Mouse (Mus musculus) kidney, embryonic 15.5 days (tissue): Measurements from ENCODE around the gene Ophn1. TPM values are rescaled to one million over a fixed set of nuclear protein-coding genes. Genes with fewer than 3 reads are reported as not detected.

Source experiments
- ATAC-seq: fragments of 200-750 bp; cut with Nextera tagmentation; replicated peaks from 2 replicates; pipeline ENCODE4 v1.8.0; 2017; ENCODE audit warnings: moderate TSS enrichment; ENCODE audit not compliant: low FRiP score
- H3K27ac ChIP-seq: fragments of 300-500 bp; sonication (generic); 2 replicates; pipeline ENCODE4 v1.5.1; 2015; ENCODE audit warnings: mild to moderate bottlenecking, inconsistent platforms
- H3K27me3 ChIP-seq: fragments of 300-500 bp; sonication (generic); 2 replicates; pipeline ENCODE4 v1.6.1; 2015; ENCODE audit warnings: inconsistent platforms
- H3K36me3 ChIP-seq: fragments of 300-500 bp; sonication (generic); 2 replicates; pipeline ENCODE4 v1.6.1; 2015; ENCODE audit warnings: inconsistent platforms
- H3K4me1 ChIP-seq: fragments of 300-500 bp; sonication (generic); 2 replicates; pipeline ENCODE4 v1.6.1; 2015; ENCODE audit warnings: inconsistent platforms
- H3K4me2 ChIP-seq: fragments of 300-500 bp; sonication (generic); 2 replicates; pipeline ENCODE4 v1.6.1; 2015; ENCODE audit warnings: moderate library complexity, mild to moderate bottlenecking, inconsistent platforms
- H3K4me3 ChIP-seq: fragments of 300-500 bp; sonication (generic); replicated peaks from 2 replicates; pipeline ENCODE4 v1.5.1; 2015; ENCODE audit warnings: mild to moderate bottlenecking, inconsistent platforms
- H3K9ac ChIP-seq: fragments of 300-500 bp; sonication (generic); 2 replicates; pipeline ENCODE4 v1.6.1; 2015; ENCODE audit warnings: mild to moderate bottlenecking, inconsistent platforms
- H3K9me3 ChIP-seq: fragments of 300-500 bp; sonication (generic); replicated peaks from 2 replicates; pipeline ENCODE4 v1.6.1; 2016; ENCODE audit warnings: inconsistent platforms
- WGBS: fragments of 180-500 bp; shearing (Covaris S2); methylation state at CpG from one replicate; pipeline ENCODE4 v1.1.7; 2015; ENCODE audit warnings: mixed read lengths; 5-methylcytosine and 5-hydroxymethylcytosine counted together
- polyA plus RNA-seq: library from polyadenylated mRNA; unstranded; fragments of >200 nt; fragmentation: Nextera tagmentation; extraction: Ambion mirVana; gene quantifications from 2 replicates; pipeline ENCODE4 v1.2.1, GENCODE M21; 2015

Gene Ophn1
- polyA plus RNA-seq, 1 experiment from 2014 or later: 17.6 TPM

- ATAC-seq: no peak
These were observed 10.5 kb downstream of the Ophn1 start for GRCm38 (mm10) chrX:98880314-98880713.

GRCm38 (mm10) chrX:98875144-98875543 is 15.7 kb downstream of the Ophn1 start:
- Histone ChIP-seq H3K27ac (no peak overlapping the region), H3K9me3 (no peaks in the 10 kb centered on the region), H3K4me2 (no peak overlapping the region), H3K27me3 (peaks cover 31% of the 10 kb centered on the region), H3K4me3 (no peak overlapping the region), H3K4me1 (no peaks in the 10 kb centered on the region), H3K36me3 (no peaks in the 10 kb centered on the region), H3K9ac (no peak overlapping the region)
- 78% methylated on average over 6 of the region's 6 CpGs for WGBS
- ATAC-seq: no peak

More at GRCm38 (mm10) chrX:98880314-98880713, 10.5 kb downstream of the Ophn1 start:
- Histone ChIP-seq H3K9ac (no peak overlapping the region), H3K27ac (no peak overlapping the region), H3K27me3 (peaks cover 29% of the 10 kb centered on the region), H3K9me3 (no peaks in the 10 kb centered on the region), H3K4me1 (no peaks in the 10 kb centered on the region), H3K36me3 (no peaks in the 10 kb centered on the region), H3K4me3 (no peak overlapping the region), H3K4me2 (no peak overlapping the region)
- 91% methylated on average over 6 of the region's 6 CpGs for WGBS

GRCm38 (mm10) chrX:98874086-98874485 is 16.7 kb downstream of the Ophn1 start:
- ATAC-seq: no peak
- 86% methylated on average over 5 of the region's 5 CpGs for WGBS
- Histone ChIP-seq H3K27ac (no peak overlapping the region), H3K4me1 (no peaks in the 10 kb centered on the region), H3K4me3 (no peak overlapping the region), H3K9me3 (no peaks in the 10 kb centered on the region), H3K36me3 (no peaks in the 10 kb centered on the region), H3K4me2 (no peak overlapping the region), H3K9ac (no peak overlapping the region), H3K27me3 (peaks cover 39% of the 10 kb centered on the region)

GRCm38 (mm10) chrX:98872064-98872463 is 18.8 kb downstream of the Ophn1 start:
- Histone ChIP-seq H3K4me1 (no peaks in the 10 kb centered on the region), H3K9me3 (no peaks in the 10 kb centered on the region), H3K4me2 (no peak overlapping the region), H3K27me3 (peaks cover 51% of the 10 kb centered on the region), H3K4me3 (no peak overlapping the region), H3K9ac (no peak overlapping the region), H3K27ac (no peak overlapping the region), H3K36me3 (no peaks in the 10 kb centered on the region)
- no peak for ATAC-seq
- WGBS: 84% methylated on average over 1 of the region's 1 CpGs

- no peaks in the 10 kb centered on the region for H3K4me1 ChIP-seq
- peaks cover 56% of the 10 kb centered on the region for H3K27me3 ChIP-seq
- no peaks in the 10 kb centered on the region for H3K36me3 ChIP-seq
- H3K27ac ChIP-seq: no peak overlapping the region
- H3K9ac ChIP-seq: no peak overlapping the region
- no peak for ATAC-seq
- WGBS: 93% methylated on average over 1 of the region's 1 CpGs
- H3K4me3 ChIP-seq: no peak overlapping the region
- H3K4me2 ChIP-seq: no peak overlapping the region
- H3K9me3 ChIP-seq: no peaks in the 10 kb centered on the region
These were observed 20.3 kb downstream of the Ophn1 start for GRCm38 (mm10) chrX:98870541-98870940.

- H3K4me3 ChIP-seq: no peak overlapping the region
- H3K9ac ChIP-seq: no peak overlapping the region
- no peaks in the 10 kb centered on the region for H3K9me3 ChIP-seq
- no peak overlapping the region for H3K4me2 ChIP-seq
- ATAC-seq: no peak
- peaks cover 48% of the 10 kb centered on the region; the same call in 1 of the 2 replicates for H3K27me3 ChIP-seq
- H3K4me1 ChIP-seq: no peaks in the 10 kb centered on the region
- 74% methylated on average over 2 of the region's 2 CpGs for WGBS
- no peaks in the 10 kb centered on the region for H3K36me3 ChIP-seq
- no peak overlapping the region for H3K27ac ChIP-seq
These were observed 21.1 kb downstream of the Ophn1 start for GRCm38 (mm10) chrX:98869735-98870134.

- Histone ChIP-seq H3K4me2 (no peak overlapping the region), H3K4me3 (no peak overlapping the region), H3K9me3 (no peaks in the 10 kb centered on the region), H3K9ac (no peak overlapping the region), H3K4me1 (no peaks in the 10 kb centered on the region), H3K27ac (no peak overlapping the region), H3K27me3 (peaks cover 43% of the 10 kb centered on the region; the same call in 1 of the 2 replicates), H3K36me3 (no peaks in the 10 kb centered on the region)
- no peak for ATAC-seq
- WGBS: 76% methylated on average over 5 of the region's 5 CpGs
These were observed 21.7 kb downstream of the Ophn1 start for GRCm38 (mm10) chrX:98869165-98869564.

- 36% methylated on average over 5 of the region's 5 CpGs for WGBS
- no peak for ATAC-seq
These were observed 30.7 kb downstream of the Ophn1 start for GRCm38 (mm10) chrX:98860167-98860566.

GRCm38 (mm10) chrX:98856046-98856445 is 34.8 kb downstream of the Ophn1 start:
- WGBS: 81% methylated on average over 2 of the region's 2 CpGs
- no peak overlapping the region for H3K27ac ChIP-seq
- peaks cover 35% of the 10 kb centered on the region for H3K27me3 ChIP-seq
- H3K36me3 ChIP-seq: no peaks in the 10 kb centered on the region
- H3K4me2 ChIP-seq: no peak overlapping the region
- no peaks in the 10 kb centered on the region for H3K9me3 ChIP-seq
- no peak overlapping the region for H3K4me3 ChIP-seq
- ATAC-seq: no peak
- H3K4me1 ChIP-seq: no peaks in the 10 kb centered on the region
- no peak overlapping the region for H3K9ac ChIP-seq

More at GRCm38 (mm10) chrX:98860167-98860566, 30.7 kb downstream of the Ophn1 start:
- no peak overlapping the region for H3K4me3 ChIP-seq
- no peaks in the 10 kb centered on the region for H3K4me1 ChIP-seq
- no peaks in the 10 kb centered on the region for H3K9me3 ChIP-seq
- H3K27me3 ChIP-seq: peaks cover 39% of the 10 kb centered on the region
- no peak overlapping the region for H3K4me2 ChIP-seq
- H3K27ac ChIP-seq: no peak overlapping the region
- H3K36me3 ChIP-seq: no peaks in the 10 kb centered on the region
- H3K9ac ChIP-seq: no peak overlapping the region

- Histone ChIP-seq H3K27ac (no peak overlapping the region), H3K4me2 (no peak overlapping the region), H3K9me3 (no peaks in the 10 kb centered on the region), H3K27me3 (peaks cover 24% of the 10 kb centered on the region; the same call in 1 of the 2 replicates), H3K4me1 (no peaks in the 10 kb centered on the region), H3K36me3 (no peaks in the 10 kb centered on the region), H3K9ac (no peak overlapping the region), H3K4me3 (no peak overlapping the region)
- 85% methylated on average over 6 of the region's 6 CpGs for WGBS
- ATAC-seq: no peak
These were observed 40.0 kb downstream of the Ophn1 start for GRCm38 (mm10) chrX:98850869-98851268.

GRCm38 (mm10) chrX:98841606-98842005 is 49.2 kb downstream of the Ophn1 start:
- 55% methylated on average over 2 of the region's 2 CpGs for WGBS
- Histone ChIP-seq H3K4me3 (no peak overlapping the region), H3K4me1 (no peaks in the 10 kb centered on the region), H3K9me3 (no peaks in the 10 kb centered on the region), H3K4me2 (no peak overlapping the region), H3K27me3 (peaks cover 11% of the 10 kb centered on the region; the same call in 1 of the 2 replicates), H3K36me3 (no peaks in the 10 kb centered on the region), H3K27ac (no peak overlapping the region), H3K9ac (no peak overlapping the region)
- no peak for ATAC-seq

GRCm38 (mm10) chrX:98835989-98836388 is 54.8 kb downstream of the Ophn1 start:
- Histone ChIP-seq H3K36me3 (no peaks in the 10 kb centered on the region), H3K4me2 (no peak overlapping the region), H3K4me3 (no peak overlapping the region), H3K9me3 (no peaks in the 10 kb centered on the region), H3K9ac (no peak overlapping the region), H3K27ac (no peak overlapping the region), H3K27me3 (peaks cover 27% of the 10 kb centered on the region), H3K4me1 (no peaks in the 10 kb centered on the region)
- 71% methylated on average over 1 of the region's 1 CpGs for WGBS
- no peak for ATAC-seq

GRCm38 (mm10) chrX:98803813-98804212 is 87.0 kb downstream of the Ophn1 start:
- Histone ChIP-seq H3K27ac (no peak overlapping the region), H3K9me3 (no peaks in the 10 kb centered on the region), H3K27me3 (peaks cover 8% of the 10 kb centered on the region; the same call in 1 of the 2 replicates), H3K4me2 (no peak overlapping the region), H3K9ac (no peak overlapping the region), H3K36me3 (no peaks in the 10 kb centered on the region), H3K4me1 (no peaks in the 10 kb centered on the region), H3K4me3 (no peak overlapping the region)
- no peak for ATAC-seq
